Mouse (Mus musculus) T-helper 2 cell (primary cell): ENCODE results near the gene Zfp36.
"Not testable (repeated sequence)": the region's sequence is repeated elsewhere in the genome, so short reads cannot be mapped to it uniquely, and the experiment has no call there.

Experiments used
- in situ Hi-C: fragments of 300-600 bp; cut with MboI, MseI; formaldehyde crosslinking; loops from one replicate; pipeline ENCODE4 v1.15.1; 2025; ENCODE audit warnings: high pct_unique_total_duplicates

Gene Zfp36

DNA sequence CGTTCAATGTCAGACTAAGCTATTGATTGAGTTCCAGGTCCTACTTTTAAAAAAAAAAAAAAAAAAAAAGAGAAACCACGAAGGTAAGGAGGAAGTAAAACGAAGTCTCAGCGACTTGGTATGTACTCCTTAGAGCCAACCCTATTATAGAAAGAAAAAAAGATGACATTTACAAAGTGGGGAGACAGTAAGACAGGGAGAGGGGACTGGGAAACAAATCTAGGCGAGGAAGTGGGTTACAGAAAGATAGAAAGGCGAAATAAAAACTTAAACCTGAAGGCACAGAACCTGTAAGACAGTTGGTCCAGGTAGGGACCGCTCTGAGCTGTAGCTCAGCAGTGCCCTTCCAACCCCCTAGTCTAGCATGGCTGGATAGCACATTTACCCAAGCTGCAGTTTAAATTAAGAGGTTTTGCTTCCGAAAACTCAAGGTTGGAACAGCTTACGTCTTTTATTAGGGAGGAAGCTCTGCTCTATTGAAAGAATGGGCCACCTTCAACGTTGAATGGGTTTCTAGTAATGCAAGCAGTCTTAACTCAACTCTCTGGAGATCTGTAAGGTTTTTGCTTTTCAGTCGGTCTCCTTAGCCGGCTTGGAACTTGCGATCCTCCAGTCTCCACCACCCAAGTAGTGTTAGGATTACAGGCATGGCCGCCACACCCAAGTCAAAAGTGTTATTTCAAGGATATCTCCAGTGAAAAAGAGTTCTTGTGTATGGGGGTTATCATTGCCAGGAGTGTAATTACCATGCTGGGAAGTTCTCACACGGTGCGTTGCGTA, at the start of gene Zfp36:
Gene Zfp36, minus strand, starts transcription at position 17 of the 780 bp plus-strand sequence.
- in situ Hi-C loops: no loop called here

GRCm38 (mm10) chr7:28427738-28428137, 47.7 kb upstream of the Zfp36 start:
- in situ Hi-C loops: no loop called here

DNA sequence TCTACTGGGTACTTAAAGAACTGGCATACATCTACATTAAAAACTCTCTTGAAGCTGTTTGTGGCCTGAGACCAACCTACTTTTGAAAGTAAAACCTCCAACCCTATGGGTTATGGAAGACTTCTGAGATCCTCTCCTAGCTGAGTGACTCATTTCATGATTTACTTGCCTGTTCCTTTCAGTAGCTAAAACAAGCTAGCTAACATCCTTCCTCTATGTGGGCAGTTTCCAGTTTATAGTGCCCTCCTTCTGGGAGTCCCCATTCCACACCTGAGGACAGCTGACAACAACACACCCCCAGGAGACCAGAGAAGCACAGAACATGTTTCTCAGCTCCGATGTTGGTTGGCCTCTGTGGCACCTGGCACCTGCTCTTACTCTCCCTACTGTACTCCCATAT, 43.0 kb upstream of the Zfp36 start:
- in situ Hi-C loops: no loop called here

DNA sequence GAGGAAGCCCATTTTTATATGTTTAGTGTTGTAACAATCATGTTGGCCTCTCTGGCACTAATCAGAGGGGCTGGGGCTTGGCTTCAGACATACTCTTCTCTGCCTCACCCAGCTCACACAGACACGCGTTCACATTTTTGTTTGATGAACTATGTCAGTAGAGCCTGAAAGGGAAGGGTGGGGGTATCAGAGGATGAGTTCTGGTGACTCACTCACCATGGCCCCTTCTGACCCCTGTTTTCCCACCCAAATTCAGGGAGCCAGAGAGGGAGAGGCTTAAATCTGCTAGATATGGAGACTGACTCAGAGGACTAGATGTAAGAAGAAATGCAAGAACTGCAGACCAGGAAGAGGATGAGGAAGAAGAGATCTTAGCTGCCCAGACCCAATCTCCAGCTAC, 39.4 kb upstream of the Zfp36 start:
- in situ Hi-C loops: no loop called here

- in situ Hi-C loops: no loop called here
Measured at GRCm38 (mm10) chr7:28418096-28418670, 38.1 kb upstream of the Zfp36 start.

- in situ Hi-C loops: no loop called here
Measured at GRCm38 (mm10) chr7:28417368-28417767, 37.3 kb upstream of the Zfp36 start.

- in situ Hi-C loops: no loop called here
Measured at GRCm38 (mm10) chr7:28412826-28413225, 32.8 kb upstream of the Zfp36 start.

- in situ Hi-C loops: no loop called here
Measured at GRCm38 (mm10) chr7:28410841-28411475, 30.9 kb upstream of the Zfp36 start.

DNA sequence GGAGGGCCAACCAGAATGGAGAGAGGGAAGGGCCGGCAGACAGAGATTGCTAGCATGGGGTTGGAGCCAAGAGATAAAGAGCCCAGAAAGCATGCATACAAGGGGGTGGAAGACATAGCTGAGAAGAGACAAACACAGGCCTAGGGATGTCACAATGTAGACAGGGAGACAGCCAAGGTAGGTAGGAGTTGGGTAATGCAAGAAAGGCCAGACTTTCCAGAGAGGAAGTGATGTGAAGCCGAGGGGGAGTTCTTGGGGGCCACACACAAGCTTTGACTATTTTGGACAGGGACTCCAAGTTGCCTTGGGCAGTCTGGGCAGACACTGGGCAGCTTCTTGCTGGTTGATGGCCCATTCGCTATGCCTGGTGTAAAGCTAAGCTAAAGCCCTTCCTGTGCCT, 21.9 kb upstream of the Zfp36 start:
- in situ Hi-C loops: no loop called here

DNA sequence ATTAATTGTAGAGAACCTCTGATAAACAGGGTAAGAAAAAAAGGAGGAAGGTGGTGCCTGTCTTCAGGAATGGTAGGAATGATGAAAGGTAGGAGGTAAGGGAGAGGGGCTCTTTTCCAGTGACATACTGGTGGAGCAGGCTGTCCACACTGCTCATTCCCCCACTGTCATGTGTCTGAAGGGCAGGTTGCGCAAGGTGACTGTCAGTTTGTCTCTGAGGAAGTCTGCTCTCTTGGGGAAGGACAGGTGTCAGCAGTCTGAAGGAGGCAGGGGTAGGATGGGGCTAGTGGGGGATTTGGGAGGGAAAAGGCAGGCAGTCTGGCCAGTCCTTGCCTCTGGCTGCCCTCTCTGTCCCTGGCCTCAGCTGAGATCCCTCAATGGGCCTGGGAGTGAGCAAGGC, 21.0 kb upstream of the Zfp36 start:
- in situ Hi-C loops: no loop called here

DNA sequence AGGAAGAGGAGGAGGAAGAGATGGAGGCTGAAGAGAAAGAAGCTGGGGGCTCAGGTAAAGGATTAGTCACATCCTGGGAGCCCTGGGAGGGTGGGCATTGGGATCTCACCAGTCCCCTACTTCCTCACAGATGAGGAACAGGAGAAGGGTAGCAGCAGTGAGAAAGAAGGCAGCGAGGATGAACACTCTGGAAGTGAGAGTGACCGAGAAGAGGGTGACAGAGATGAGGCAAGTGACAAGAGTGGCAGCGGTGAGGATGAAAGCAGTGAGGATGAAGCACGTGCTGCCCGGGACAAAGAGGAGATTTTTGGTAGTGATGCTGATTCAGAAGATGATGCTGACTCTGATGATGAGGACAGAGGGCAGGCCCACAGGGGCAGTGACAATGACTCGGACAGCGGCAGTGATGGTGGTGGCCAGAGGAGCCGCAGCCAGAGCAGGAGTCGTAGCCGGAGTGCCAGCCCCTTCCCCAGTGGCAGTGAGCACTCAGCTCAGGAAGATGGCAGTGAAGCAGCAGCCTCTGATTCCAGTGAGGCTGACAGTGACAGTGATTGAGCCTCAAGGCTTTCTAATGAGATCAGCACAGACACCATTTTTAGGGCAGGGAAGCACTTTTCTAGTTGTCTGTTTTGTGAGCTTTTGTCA, 18.8 kb upstream of the Zfp36 start:
- in situ Hi-C loops: loop anchor here (10.0 kb wide), 1 partner anchor 1926 kb away; the partner anchor contains the start of genes E130208F15Rik and Sdhaf1

DNA sequence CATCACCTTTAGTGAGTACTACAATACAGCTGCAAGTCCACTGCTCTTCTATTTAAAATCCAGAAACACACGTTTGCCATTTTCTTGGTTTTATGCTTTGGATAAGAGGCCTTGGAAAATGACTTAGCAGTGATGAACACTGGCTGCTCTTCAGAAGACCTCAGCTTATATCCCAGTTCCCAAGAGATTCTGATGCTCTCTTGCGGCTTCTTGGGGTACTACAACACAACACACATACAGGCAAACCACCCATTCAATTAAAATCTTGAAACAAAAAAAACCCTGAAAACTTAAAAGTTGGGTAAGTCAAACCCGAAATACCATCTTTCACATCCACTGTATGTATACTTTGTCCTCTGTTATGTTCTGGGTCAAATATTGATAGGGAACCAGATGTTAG, 17.9 kb upstream of the Zfp36 start:
- in situ Hi-C loops: loop anchor here (10.0 kb wide), 1 partner anchor 1927 kb away; the partner anchor contains the start of genes E130208F15Rik and Sdhaf1

- in situ Hi-C loops: loop anchor here (10.0 kb wide), 1 partner anchor 1929 kb away; the partner anchor contains the start of genes E130208F15Rik and Sdhaf1
Measured at GRCm38 (mm10) chr7:28395425-28395824, 15.4 kb upstream of the Zfp36 start.

DNA sequence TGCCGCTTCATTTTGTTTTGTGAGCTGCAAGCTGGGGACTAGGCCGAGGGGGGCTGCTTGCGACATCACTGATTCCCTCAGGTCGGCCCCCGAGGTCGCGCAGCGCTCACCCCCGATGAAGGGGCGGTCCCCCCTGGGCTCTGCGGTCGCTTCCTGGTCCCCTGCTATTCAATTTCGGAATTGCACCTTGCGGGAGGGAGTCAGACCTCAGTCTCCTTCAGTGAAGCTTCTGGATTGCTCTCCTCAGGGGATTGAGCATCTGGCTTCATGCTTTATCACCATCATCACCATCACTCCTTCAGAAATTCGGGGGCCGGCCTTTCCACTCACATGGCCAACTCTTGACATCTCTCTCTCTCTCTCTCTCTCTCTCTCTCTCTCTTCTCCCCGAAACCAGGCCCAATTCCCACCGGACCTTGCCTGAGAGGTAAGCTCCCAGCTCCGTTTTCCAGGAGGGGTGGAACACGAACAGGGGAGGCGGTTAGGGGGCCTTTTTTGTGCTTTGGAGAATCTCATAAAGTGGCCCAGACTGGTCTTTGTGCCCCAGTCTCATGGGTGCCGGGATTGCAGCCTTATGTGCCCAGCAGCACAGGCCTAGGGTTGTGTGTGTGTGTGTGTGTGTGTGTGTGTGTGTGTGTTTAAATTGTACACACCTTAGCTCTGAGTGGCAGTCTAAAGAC, 13.4 kb upstream of the Zfp36 start:
- in situ Hi-C loops: loop anchor here (10.0 kb wide), 1 partner anchor 1931 kb away; the partner anchor contains the start of genes E130208F15Rik and Sdhaf1

DNA sequence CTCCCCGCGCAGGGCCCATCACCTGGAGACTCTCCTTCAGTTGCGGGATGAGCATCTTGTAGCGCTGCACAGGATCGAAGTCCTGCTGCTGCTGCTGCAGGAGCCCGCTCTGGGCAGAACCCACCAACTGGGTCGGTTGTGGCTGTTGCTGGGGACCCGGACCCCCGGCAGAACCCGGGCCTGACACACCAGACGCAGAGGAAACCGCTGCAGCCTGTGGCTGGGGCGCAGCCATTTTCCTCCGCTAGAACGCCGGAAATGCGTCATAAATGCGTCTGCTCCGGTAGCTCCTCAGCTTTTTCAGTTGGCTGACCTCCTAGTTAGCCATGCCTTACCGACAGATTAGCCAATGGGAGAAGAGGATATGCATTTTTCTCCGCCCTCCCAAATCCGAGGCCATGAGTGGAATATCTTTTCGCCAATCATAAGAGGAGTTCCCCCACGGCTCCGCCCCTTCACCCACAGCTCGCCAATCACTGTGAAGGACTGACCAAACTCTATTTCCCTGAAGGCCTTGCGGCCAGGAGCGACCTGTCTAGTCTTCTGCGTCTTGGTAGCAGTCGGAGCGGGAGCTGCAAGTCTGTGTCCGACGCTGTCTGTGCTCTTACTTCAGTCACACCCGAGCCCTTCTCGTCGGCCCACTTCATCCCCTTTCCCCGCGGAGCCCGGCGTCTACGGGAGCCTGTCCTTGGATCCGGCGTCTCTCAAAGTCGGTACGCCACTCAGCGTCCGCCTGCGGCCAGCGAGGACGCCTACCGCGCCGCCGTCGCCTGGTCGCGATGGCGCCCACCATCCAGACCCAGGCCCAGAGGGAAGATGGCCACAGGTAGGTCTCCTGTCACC, 12.6 kb upstream of the Zfp36 start, which contains the start of the genes Med29 and Paf1:
Gene Med29, minus strand, starts transcription at position 280 of the 843 bp plus-strand sequence.
Gene Paf1, plus strand, starts transcription at position 523 of the 843 bp plus-strand sequence.
- in situ Hi-C loops: loop anchor here (10.0 kb wide), 1 partner anchor 1932 kb away; the partner anchor contains the start of genes E130208F15Rik and Sdhaf1

GRCm38 (mm10) chr7:28390331-28390730, 10.3 kb upstream of the Zfp36 start:
- in situ Hi-C loops: loop anchor here (10.0 kb wide), 1 partner anchor 1934 kb away; the partner anchor contains the start of genes E130208F15Rik and Sdhaf1

DNA sequence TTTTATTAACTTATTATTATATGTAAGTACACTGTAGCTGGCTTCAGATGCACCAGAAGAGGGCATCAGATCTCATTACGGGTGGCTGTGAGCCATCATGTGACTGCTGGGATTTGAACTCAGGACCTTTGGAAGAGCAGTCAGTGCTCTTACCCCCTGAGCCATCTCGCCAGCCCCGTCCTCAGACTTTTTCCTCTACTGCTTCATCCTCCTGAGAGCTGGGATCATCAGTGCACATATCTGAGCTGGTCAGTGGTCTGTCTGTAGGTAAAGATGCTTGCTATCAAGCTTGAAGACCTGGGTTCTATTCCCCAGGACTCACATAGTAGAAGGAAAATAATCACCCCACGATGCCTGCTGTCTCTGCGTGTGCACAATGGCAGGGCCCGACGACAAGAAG, 7.3 kb upstream of the Zfp36 start:
- in situ Hi-C loops: not testable (repeated sequence)

DNA sequence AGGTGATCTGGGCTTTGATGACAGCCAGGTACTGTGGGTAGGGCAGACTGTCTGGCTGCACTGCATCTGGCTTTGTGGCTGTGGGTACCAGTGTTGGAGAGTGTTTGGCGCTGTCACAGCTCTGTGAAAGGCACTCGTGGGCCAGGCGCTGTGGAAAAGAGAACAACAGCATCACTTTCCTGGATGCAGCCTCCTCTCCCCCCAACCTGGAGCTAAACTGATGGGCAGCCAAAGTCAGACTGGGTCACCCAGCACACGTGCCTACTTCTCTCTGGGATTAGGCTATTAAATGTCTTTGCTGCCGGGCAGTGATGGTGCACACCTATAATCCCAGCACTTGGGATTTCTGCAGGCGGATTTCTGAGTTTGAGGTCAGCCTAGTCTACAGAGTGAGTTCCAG, 6.8 kb upstream of the Zfp36 start:
- in situ Hi-C loops: not testable (repeated sequence)

DNA sequence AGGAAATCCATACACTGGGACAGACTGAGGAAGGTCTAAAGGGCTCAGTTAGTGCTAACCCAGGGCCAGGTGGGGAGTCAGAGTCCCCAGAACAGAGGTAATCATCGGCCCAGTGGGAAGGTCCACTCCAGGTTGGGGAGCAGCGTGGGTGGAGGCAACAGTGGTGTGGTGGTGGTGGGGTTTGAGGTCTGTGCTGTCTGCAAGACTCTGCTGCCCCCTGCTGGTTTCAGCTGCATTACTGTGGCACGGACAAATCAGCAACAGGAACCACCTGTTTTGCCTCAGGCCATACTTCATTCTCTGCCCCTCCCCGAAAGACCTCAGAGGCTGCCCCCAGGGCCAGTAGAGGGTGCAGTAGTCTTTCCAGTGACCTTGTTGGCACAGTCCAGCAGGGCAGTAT, 6.4 kb upstream of the Zfp36 start:
- in situ Hi-C loops: no loop called here

- in situ Hi-C loops: no loop called here
Measured at GRCm38 (mm10) chr7:28386007-28386406, 6.0 kb upstream of the Zfp36 start.
